Mouse (Mus musculus) embryonic facial prominence, embryonic 13.5 days (tissue): ENCODE data around the gene F2rl3. TPM values are rescaled to one million over a fixed set of nuclear protein-coding genes. Genes with fewer than 3 reads are reported as not detected.

Experiments used
- ATAC-seq: fragments of 200-750 bp; cut with Nextera tagmentation; 2 replicates; pipeline ENCODE4 v1.8.0; 2017; ENCODE audit warnings: low read depth; ENCODE audit not compliant: insufficient number of reproducible peaks, insufficient read depth, low FRiP score, low TSS enrichment
- H3K27ac ChIP-seq: fragments of 300-500 bp; sonication (generic); 2 replicates; pipeline ENCODE4 v1.5.1; 2015; ENCODE audit warnings: moderate library complexity, mild to moderate bottlenecking, inconsistent platforms
- H3K27me3 ChIP-seq: fragments of 300-500 bp; sonication (generic); 2 replicates; pipeline ENCODE4 v1.6.1; 2015; ENCODE audit warnings: mild to moderate bottlenecking, inconsistent platforms
- H3K36me3 ChIP-seq: fragments of 300-500 bp; sonication (generic); 2 replicates; pipeline ENCODE4 v1.6.1; 2015; ENCODE audit warnings: mild to moderate bottlenecking, inconsistent platforms
- H3K4me1 ChIP-seq: fragments of 300-500 bp; sonication (generic); 2 replicates; pipeline ENCODE4 v1.6.1; 2015; ENCODE audit warnings: inconsistent platforms
- H3K4me2 ChIP-seq: fragments of 300-500 bp; sonication (generic); 2 replicates; pipeline ENCODE4 v1.6.1; 2015; ENCODE audit warnings: moderate library complexity, mild to moderate bottlenecking, inconsistent platforms
- H3K4me3 ChIP-seq: fragments of 300-500 bp; sonication (generic); 2 replicates; pipeline ENCODE4 v1.5.1; 2015; ENCODE audit warnings: mild to moderate bottlenecking, inconsistent platforms
- H3K9ac ChIP-seq: fragments of 300-500 bp; sonication (generic); 2 replicates; pipeline ENCODE4 v1.6.1; 2015; ENCODE audit warnings: mild to moderate bottlenecking, inconsistent platforms
- H3K9me3 ChIP-seq: fragments of 300-500 bp; sonication (generic); 2 replicates; pipeline ENCODE4 v1.6.1; 2016; ENCODE audit warnings: inconsistent platforms
- WGBS: fragments of 180-500 bp; shearing (Covaris S2); methylation state at CpG from one replicate; pipeline ENCODE4 v1.1.7; 2015; ENCODE audit warnings: mixed read lengths; 5-methylcytosine and 5-hydroxymethylcytosine counted together
- polyA plus RNA-seq: library from polyadenylated mRNA; unstranded; fragments of >200 nt; fragmentation: Nextera tagmentation; extraction: Ambion mirVana; gene quantifications from 2 replicates; pipeline ENCODE4 v1.2.1, GENCODE M21; 2015

F2rl3 gene
- polyA plus RNA-seq, 1 experiment from 2014 or later, result 1.6 TPM

GRCm38 (mm10) chr8:72766777-72767176 lies 5.1 kb downstream of the F2rl3 start:
- Histone ChIP-seq H3K4me1 (peaks cover 4% of the 10 kb centered on the region; the same call in 1 of the 2 replicates), H3K9ac (no peak overlapping the region), H3K4me3 (no peak overlapping the region), H3K27ac (no peak overlapping the region), H3K27me3 (no peaks in the 10 kb centered on the region), H3K9me3 (no peaks in the 10 kb centered on the region), H3K36me3 (no peaks in the 10 kb centered on the region), H3K4me2 (no peak overlapping the region)
- ATAC-seq, result no peak
- 26% methylated on average over 7 of the region's 7 CpGs for WGBS

- no peak overlapping the region for H3K9ac ChIP-seq
- H3K36me3 ChIP-seq, result no peaks in the 10 kb centered on the region
- no peak overlapping the region for H3K27ac ChIP-seq
- H3K27me3 ChIP-seq, result no peaks in the 10 kb centered on the region
- H3K4me2 ChIP-seq, result no peak overlapping the region
- 83% methylated on average over 1 of the region's 1 CpGs for WGBS
- ATAC-seq, result no peak
- H3K4me1 ChIP-seq, result no peaks in the 10 kb centered on the region
- H3K9me3 ChIP-seq, result no peaks in the 10 kb centered on the region
- H3K4me3 ChIP-seq, result no peak overlapping the region
Observed at GRCm38 (mm10) chr8:72777797-72778196, 16.1 kb downstream of the F2rl3 start.

GRCm38 (mm10) chr8:72780644-72781043 lies 19.0 kb downstream of the F2rl3 start:
- no peak overlapping the region for H3K4me2 ChIP-seq
- ATAC-seq, result no peak
- no peak overlapping the region for H3K27ac ChIP-seq
- WGBS, result 92% methylated on average over 4 of the region's 4 CpGs
- no peak overlapping the region for H3K9ac ChIP-seq
- H3K9me3 ChIP-seq, result no peaks in the 10 kb centered on the region
- H3K27me3 ChIP-seq, result no peaks in the 10 kb centered on the region
- no peaks in the 10 kb centered on the region for H3K4me1 ChIP-seq
- H3K4me3 ChIP-seq, result no peak overlapping the region
- H3K36me3 ChIP-seq, result no peaks in the 10 kb centered on the region

GRCm38 (mm10) chr8:72801583-72801982 lies 39.9 kb downstream of the F2rl3 start:
- H3K36me3 ChIP-seq, result no peaks in the 10 kb centered on the region
- H3K9ac ChIP-seq, result no peak overlapping the region
- H3K27me3 ChIP-seq, result no peaks in the 10 kb centered on the region
- no peaks in the 10 kb centered on the region for H3K4me1 ChIP-seq
- H3K4me3 ChIP-seq, result no peak overlapping the region
- H3K27ac ChIP-seq, result no peak overlapping the region
- ATAC-seq, result no peak
- WGBS, result 83% methylated on average over 2 of the region's 2 CpGs
- H3K4me2 ChIP-seq, result no peak overlapping the region
- H3K9me3 ChIP-seq, result peaks cover 2% of the 10 kb centered on the region; the same call in 1 of the 2 replicates

GRCm38 (mm10) chr8:72812690-72813089 lies 51.0 kb downstream of the F2rl3 start:
- no peak overlapping the region for H3K27ac ChIP-seq
- no peak overlapping the region for H3K4me3 ChIP-seq
- no peaks in the 10 kb centered on the region for H3K9me3 ChIP-seq
- peaks cover 13% of the 10 kb centered on the region for H3K36me3 ChIP-seq
- ATAC-seq, result no peak
- no peaks in the 10 kb centered on the region for H3K4me1 ChIP-seq
- H3K27me3 ChIP-seq, result no peaks in the 10 kb centered on the region
- H3K4me2 ChIP-seq, result no peak overlapping the region
- WGBS, result 87% methylated on average over 3 of the region's 3 CpGs
- H3K9ac ChIP-seq, result no peak overlapping the region

Other genes with a start within 250 kb of the F2rl3 start
- 20.1 and 20.4 TPM in 2 replicates for gene Med26, start 213.6 kb upstream of the F2rl3 start, polyA plus RNA-seq
- gene Smim7, start 190.8 kb upstream of the F2rl3 start, polyA plus RNA-seq, result 116 and 123 TPM in 2 replicates
- gene Tmem38a, start 189.8 kb upstream of the F2rl3 start, polyA plus RNA-seq, result 14.5 and 15.3 TPM in 2 replicates
- 0.10 and 0.22 TPM in 2 replicates for gene Nwd1, start 115.2 kb upstream of the F2rl3 start, polyA plus RNA-seq
- gene Sin3b, start 38.6 kb upstream of the F2rl3 start, polyA plus RNA-seq, result 181 and 193 TPM in 2 replicates